Mouse (Mus musculus) heart, embryonic 15.5 days (tissue): ENCODE results near the gene Fam198b. TPM values are rescaled to one million over a fixed set of nuclear protein-coding genes. Genes with fewer than 3 reads are reported as not detected.

Experiments
- ATAC-seq: fragments of 200-750 bp; cut with Nextera tagmentation; replicated peaks from 2 replicates; pipeline ENCODE4 v1.8.0; 2017; ENCODE audit warnings: low read depth, moderate TSS enrichment; ENCODE audit not compliant: insufficient number of reproducible peaks, insufficient read depth, low FRiP score
- H3K27ac ChIP-seq: fragments of 300-500 bp; sonication (generic); 2 replicates; pipeline ENCODE4 v1.5.1; 2015; ENCODE audit warnings: mild to moderate bottlenecking, inconsistent platforms
- H3K27me3 ChIP-seq: fragments of 300-500 bp; sonication (generic); 2 replicates; pipeline ENCODE4 v1.6.1; 2015; ENCODE audit warnings: inconsistent platforms
- H3K36me3 ChIP-seq: fragments of 300-500 bp; sonication (generic); 2 replicates; pipeline ENCODE4 v1.6.1; 2015; ENCODE audit warnings: mild to moderate bottlenecking, inconsistent platforms
- H3K4me1 ChIP-seq: fragments of 300-500 bp; sonication (generic); replicated peaks from 2 replicates; pipeline ENCODE4 v1.6.1; 2015; ENCODE audit warnings: inconsistent platforms
- H3K4me2 ChIP-seq: fragments of 300-500 bp; sonication (generic); 2 replicates; pipeline ENCODE4 v1.6.1; 2015; ENCODE audit warnings: inconsistent platforms, mild to moderate bottlenecking, moderate library complexity
- H3K4me3 ChIP-seq: fragments of 300-500 bp; sonication (generic); 2 replicates; pipeline ENCODE4 v1.5.1; 2015; ENCODE audit warnings: mild to moderate bottlenecking, inconsistent platforms
- H3K9ac ChIP-seq: fragments of 300-500 bp; sonication (generic); 2 replicates; pipeline ENCODE4 v1.6.1; 2015; ENCODE audit warnings: mild to moderate bottlenecking, inconsistent platforms
- H3K9me3 ChIP-seq: fragments of 300-500 bp; sonication (generic); replicated peaks from 2 replicates; pipeline ENCODE4 v1.6.1; 2016; ENCODE audit warnings: inconsistent platforms
- WGBS: fragments of 180-500 bp; shearing (Covaris S2); methylation state at CpG from one replicate; pipeline ENCODE4 v1.1.7; 2015; ENCODE audit warnings: mixed read lengths; 5-methylcytosine and 5-hydroxymethylcytosine counted together
- polyA plus RNA-seq: library from polyadenylated mRNA; unstranded; fragments of >200 nt; fragmentation: Nextera tagmentation; extraction: Ambion mirVana; gene quantifications from 2 replicates; pipeline ENCODE4 v1.2.1, GENCODE M21; 2015

Fam198b gene
- polyA plus RNA-seq, 1 experiment from 2014 or later = 64.5 TPM

DNA sequence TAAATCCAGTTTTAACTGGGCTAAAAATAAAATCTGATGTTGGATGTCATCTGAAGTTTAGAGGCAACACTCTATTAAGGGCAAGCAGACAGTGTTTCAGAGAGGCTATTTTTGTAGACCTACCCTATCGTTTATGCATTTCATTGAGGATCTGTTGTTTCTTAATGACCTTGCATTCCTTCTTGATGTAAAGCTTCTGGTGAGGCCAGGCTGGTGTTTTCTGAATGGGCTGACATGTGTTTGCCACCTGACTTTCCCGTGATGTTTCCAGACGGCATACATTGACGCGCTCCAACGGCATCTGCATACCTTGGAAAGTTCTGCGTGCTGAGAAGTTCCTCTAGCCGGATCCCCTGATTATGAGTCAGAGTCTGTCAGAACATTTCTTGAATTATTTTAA lies 104.9 kb downstream of the Fam198b start:
- Histone ChIP-seq H3K27ac (peak overlapping the region; percentile 96), H3K4me3 (no peak overlapping the region), H3K27me3 (no peaks in the 10 kb centered on the region), H3K4me1 (peaks cover 28% of the 10 kb centered on the region), H3K4me2 (no peak overlapping the region), H3K9me3 (no peaks in the 10 kb centered on the region), H3K36me3 (no peaks in the 10 kb centered on the region), H3K9ac (no peak overlapping the region)
- WGBS = 30% methylated on average over 8 of the region's 8 CpGs
- ATAC-seq = peak; percentile 75

DNA sequence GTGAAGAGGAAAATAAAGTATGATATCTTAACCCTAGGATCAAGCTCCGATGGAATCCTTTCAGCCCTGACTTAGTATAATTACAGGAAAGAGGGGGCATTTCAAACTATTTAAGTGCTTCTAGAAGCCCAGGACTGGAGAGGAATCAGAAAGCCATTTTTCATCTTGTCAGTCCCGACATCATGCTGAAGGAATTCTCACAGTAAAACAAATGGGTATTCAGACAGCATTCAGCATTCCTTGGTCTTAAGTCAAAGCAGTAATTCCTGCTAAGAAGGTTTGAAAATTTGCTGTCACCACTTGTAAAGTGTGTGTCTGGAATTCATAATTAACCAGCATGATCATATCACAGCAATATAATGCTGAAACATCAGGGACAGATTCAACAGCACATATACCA lies 105.6 kb downstream of the Fam198b start:
- Histone ChIP-seq H3K36me3 (no peaks in the 10 kb centered on the region), H3K9ac (no peak overlapping the region), H3K9me3 (no peaks in the 10 kb centered on the region), H3K4me3 (no peak overlapping the region), H3K27ac (peak overlapping the region; percentile 96), H3K4me2 (no peak overlapping the region), H3K4me1 (peaks cover 27% of the 10 kb centered on the region), H3K27me3 (no peaks in the 10 kb centered on the region)
- 17% methylated on average over 2 of the region's 2 CpGs for WGBS
- ATAC-seq = no peak

DNA sequence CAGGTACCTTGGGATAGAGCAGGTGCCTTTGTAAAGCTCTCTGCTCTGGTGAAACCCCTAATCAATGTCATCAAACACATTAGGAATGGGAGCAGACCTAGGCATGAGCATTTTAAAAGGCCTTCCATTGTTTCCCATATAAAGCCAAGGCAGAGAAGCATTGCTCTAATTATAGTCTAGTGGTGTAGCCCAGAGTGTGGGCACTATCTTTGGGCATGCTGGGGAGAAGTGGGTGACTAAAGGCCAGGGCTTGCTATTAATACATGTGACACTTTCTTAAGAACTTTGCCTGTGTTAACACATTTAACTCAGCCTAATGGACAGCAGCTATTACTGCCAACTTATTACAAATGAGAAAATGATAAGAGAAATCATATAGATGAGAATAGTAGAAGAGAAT lies 106.1 kb downstream of the Fam198b start:
- H3K4me2 ChIP-seq = no peak overlapping the region
- peak overlapping the region; percentile 96 for H3K27ac ChIP-seq

DNA sequence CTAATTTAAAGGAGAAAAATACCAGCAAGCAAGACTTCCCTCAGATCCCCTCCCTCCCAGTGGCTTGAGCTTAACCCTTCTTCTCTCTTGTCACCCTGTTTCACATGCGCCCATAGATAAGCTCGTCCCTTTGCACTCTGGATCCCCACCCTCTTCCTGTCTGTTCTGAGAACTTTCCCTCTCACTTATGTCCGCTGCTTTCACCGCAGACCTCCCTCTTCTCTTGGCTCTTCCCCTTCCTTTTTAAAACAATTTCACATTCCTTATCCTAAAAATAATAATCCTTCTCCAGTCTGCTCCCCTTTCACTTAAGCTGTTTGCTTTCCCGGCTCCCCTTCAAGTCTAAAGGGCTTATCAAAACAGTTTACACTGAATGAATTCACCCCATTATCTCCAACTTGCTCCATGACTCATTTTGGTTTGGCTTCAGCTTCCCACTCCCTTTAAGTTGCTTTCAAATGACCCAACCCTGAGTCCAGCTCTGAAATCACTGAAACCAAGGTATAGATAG lies 109.8 kb downstream of the Fam198b start:
- H3K9me3 ChIP-seq = no peaks in the 10 kb centered on the region
- no peaks in the 10 kb centered on the region for H3K27me3 ChIP-seq
- H3K4me3 ChIP-seq = no peak overlapping the region
- peaks cover 32% of the 10 kb centered on the region for H3K4me1 ChIP-seq
- H3K36me3 ChIP-seq = no peaks in the 10 kb centered on the region
- H3K27ac ChIP-seq = peak overlapping the region; percentile 58
- no peak overlapping the region for H3K9ac ChIP-seq
- 7% methylated on average over 5 of the region's 5 CpGs for WGBS
- peak overlapping the region; percentile 19; the same call in 1 of the 2 replicates for H3K4me2 ChIP-seq
- ATAC-seq = peak; percentile 74

More for the DNA sequence above, 106.1 kb downstream of the Fam198b start:
- Histone ChIP-seq H3K4me1 (peaks cover 31% of the 10 kb centered on the region), H3K9ac (no peak overlapping the region), H3K36me3 (no peaks in the 10 kb centered on the region), H3K4me3 (no peak overlapping the region), H3K9me3 (no peaks in the 10 kb centered on the region), H3K27me3 (no peaks in the 10 kb centered on the region)
- ATAC-seq = peak; percentile 85

DNA sequence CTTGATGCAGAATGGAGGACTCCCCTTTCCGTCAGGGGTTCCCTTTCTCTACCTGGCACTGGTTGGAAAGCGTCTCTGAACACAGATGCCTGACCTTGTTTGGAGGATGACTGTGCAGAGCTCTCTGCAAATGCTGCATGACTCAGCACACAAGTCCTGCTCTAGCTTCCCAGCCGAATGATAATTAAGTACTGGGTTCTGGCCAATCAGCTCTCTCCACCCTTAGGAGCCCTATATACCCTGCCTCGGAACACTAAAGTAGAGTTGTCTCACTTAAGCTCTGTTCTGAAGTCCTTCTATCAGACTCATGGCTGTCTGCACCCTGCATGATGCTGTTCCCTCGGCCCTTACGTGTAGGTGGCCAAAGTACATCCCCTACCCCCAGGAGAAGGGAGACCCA lies 111.4 kb downstream of the Fam198b start:
- H3K36me3 ChIP-seq = no peaks in the 10 kb centered on the region
- no peak overlapping the region for H3K4me2 ChIP-seq
- no peaks in the 10 kb centered on the region for H3K9me3 ChIP-seq
- no peaks in the 10 kb centered on the region for H3K27me3 ChIP-seq
- peak overlapping the region; percentile 58 for H3K27ac ChIP-seq
- peaks cover 22% of the 10 kb centered on the region for H3K4me1 ChIP-seq
- peak; percentile 74 for ATAC-seq
- no peak overlapping the region for H3K9ac ChIP-seq
- H3K4me3 ChIP-seq = no peak overlapping the region
- WGBS = 51% methylated on average over 6 of the region's 6 CpGs

Other genes starting within 250 kb of the Fam198b start
- 9.2 and 10.3 TPM in 2 replicates for gene Rxfp1, start 146.7 kb upstream of the Fam198b start, polyA plus RNA-seq
- 8.3 and 8.9 TPM in 2 replicates for gene Tmem144, start 31.8 kb upstream of the Fam198b start, polyA plus RNA-seq